Mouse (Mus musculus): ENCODE results near the gene Dnajc5g. TPM values are rescaled to one million over a fixed set of nuclear protein-coding genes. Genes with fewer than 3 reads are reported as not detected.
A peak's percentile ranks its signal among the peaks of the same experiment; 100 is the strongest.

Dnajc5g gene
- polyA plus RNA-seq, 1 experiment from 2014 or later: not detected

GRCm38 (mm10) chr5:31082355-31082754 lies 23.7 kb upstream of the Dnajc5g start:
- WGBS: 14% methylated on average over 5 of the region's 5 CpGs
- Histone ChIP-seq H3K9ac (ENCODE audit: low read length) (no peak overlapping the region), H3K4me2 (ENCODE audit: low read depth, low read length) (no peak overlapping the region)

GRCm38 (mm10) chr5:31082935-31083625 lies 23.0 kb upstream of the Dnajc5g start:
- Histone ChIP-seq H3K4me1 (replicated peaks; ENCODE audit: control insufficient read depth, insufficient read depth, low read length) (no peaks in the 10 kb centered on the region; the same call in 1 of the 2 replicates), H3K4me3 (ENCODE audit: low read length) (no peak overlapping the region), H3K9ac (ENCODE audit: low read length) (no peak overlapping the region), H3K27me3 (ENCODE audit: control insufficient read depth, insufficient read depth, low read depth, low read length) (no peaks in the 10 kb centered on the region), H3K9me3 (ENCODE audit: control insufficient read depth, low read length) (no peaks in the 10 kb centered on the region), H3K36me3 (ENCODE audit: control insufficient read depth, insufficient read depth, low read length) (no peaks in the 10 kb centered on the region), H3K27ac (ENCODE audit: low read length) (no peak overlapping the region), H3K4me2 (ENCODE audit: low read depth, low read length) (no peak overlapping the region)
- no peak for ATAC-seq (ENCODE audit: low read depth)
- WGBS: 20% methylated on average over 12 of the region's 12 CpGs

More at GRCm38 (mm10) chr5:31082355-31082754, 23.7 kb upstream of the Dnajc5g start:
- Histone ChIP-seq H3K27me3 (ENCODE audit: control insufficient read depth, insufficient read depth, low read depth, low read length) (no peaks in the 10 kb centered on the region), H3K4me3 (ENCODE audit: low read length) (no peak overlapping the region), H3K4me1 (replicated peaks; ENCODE audit: control insufficient read depth, insufficient read depth, low read length) (no peaks in the 10 kb centered on the region; the same call in 1 of the 2 replicates), H3K36me3 (ENCODE audit: control insufficient read depth, insufficient read depth, low read length) (peaks cover under 1% of the 10 kb centered on the region), H3K9me3 (ENCODE audit: control insufficient read depth, low read length) (no peaks in the 10 kb centered on the region), H3K27ac (ENCODE audit: low read length) (no peak overlapping the region)
- ATAC-seq (ENCODE audit: low read depth): no peak

- H3K9me3 ChIP-seq (ENCODE audit: control insufficient read depth, low read length): no peaks in the 10 kb centered on the region
- ATAC-seq (ENCODE audit: low read depth): no peak
- H3K27ac ChIP-seq (ENCODE audit: low read length): no peak overlapping the region
- H3K9ac ChIP-seq (ENCODE audit: low read length): no peak overlapping the region
- no peak overlapping the region for H3K4me2 ChIP-seq (ENCODE audit: low read depth, low read length)
- 16% methylated on average over 8 of the region's 8 CpGs for WGBS
- H3K4me1 ChIP-seq (replicated peaks; ENCODE audit: control insufficient read depth, insufficient read depth, low read length): no peaks in the 10 kb centered on the region; the same call in 1 of the 2 replicates
- H3K4me3 ChIP-seq (ENCODE audit: low read length): no peak overlapping the region
- peaks cover 3% of the 10 kb centered on the region for H3K27me3 ChIP-seq (ENCODE audit: control insufficient read depth, insufficient read depth, low read depth, low read length)
- H3K36me3 ChIP-seq (ENCODE audit: control insufficient read depth, insufficient read depth, low read length): no peaks in the 10 kb centered on the region
Observed at GRCm38 (mm10) chr5:31083949-31084348, 22.1 kb upstream of the Dnajc5g start.

- no peak overlapping the region for H3K9ac ChIP-seq (ENCODE audit: low read length)
- H3K4me1 ChIP-seq (replicated peaks; ENCODE audit: control insufficient read depth, insufficient read depth, low read length): no peaks in the 10 kb centered on the region; the same call in 1 of the 2 replicates
- H3K4me3 ChIP-seq (ENCODE audit: low read length): no peak overlapping the region
- H3K4me2 ChIP-seq (ENCODE audit: low read depth, low read length): no peak overlapping the region
- H3K27ac ChIP-seq (ENCODE audit: low read length): no peak overlapping the region
- no peaks in the 10 kb centered on the region for H3K9me3 ChIP-seq (ENCODE audit: control insufficient read depth, low read length)
- H3K27me3 ChIP-seq (ENCODE audit: control insufficient read depth, insufficient read depth, low read depth, low read length): peaks cover 28% of the 10 kb centered on the region
- ATAC-seq (ENCODE audit: low read depth): no peak
- 24% methylated on average over 7 of the region's 7 CpGs for WGBS
- H3K36me3 ChIP-seq (ENCODE audit: control insufficient read depth, insufficient read depth, low read length): no peaks in the 10 kb centered on the region
Observed at GRCm38 (mm10) chr5:31086606-31087005, 19.5 kb upstream of the Dnajc5g start.

- no peak overlapping the region for H3K4me3 ChIP-seq (ENCODE audit: low read length)
Observed at GRCm38 (mm10) chr5:31087131-31087530, 19.0 kb upstream of the Dnajc5g start.

GRCm38 (mm10) chr5:31092231-31092975 lies 13.7 kb upstream of the Dnajc5g start:
- H3K4me3 ChIP-seq (ENCODE audit: low read length): peak overlapping the region; percentile 49
- no peak overlapping the region for H3K27ac ChIP-seq (ENCODE audit: low read length)
- WGBS: 1% methylated on average over 50 of the region's 53 CpGs
- H3K27me3 ChIP-seq (ENCODE audit: control insufficient read depth, insufficient read depth, low read depth, low read length): peaks cover 82% of the 10 kb centered on the region
- peak overlapping the region; percentile 62 for H3K4me2 ChIP-seq (ENCODE audit: low read depth, low read length)
- peaks cover 21% of the 10 kb centered on the region for H3K4me1 ChIP-seq (replicated peaks; ENCODE audit: control insufficient read depth, insufficient read depth, low read length)
- no peaks in the 10 kb centered on the region for H3K36me3 ChIP-seq (ENCODE audit: control insufficient read depth, insufficient read depth, low read length)
- peak overlapping the region; percentile 49 for H3K9ac ChIP-seq (ENCODE audit: low read length)
- ATAC-seq (ENCODE audit: low read depth): no peak
- H3K9me3 ChIP-seq (ENCODE audit: control insufficient read depth, low read length): no peaks in the 10 kb centered on the region

More at GRCm38 (mm10) chr5:31087131-31087530, 19.0 kb upstream of the Dnajc5g start:
- H3K4me2 ChIP-seq (ENCODE audit: low read depth, low read length): no peak overlapping the region
- H3K27ac ChIP-seq (ENCODE audit: low read length): no peak overlapping the region
- no peaks in the 10 kb centered on the region for H3K36me3 ChIP-seq (ENCODE audit: control insufficient read depth, insufficient read depth, low read length)
- ATAC-seq (ENCODE audit: low read depth): no peak
- 54% methylated on average over 2 of the region's 2 CpGs for WGBS
- no peak overlapping the region for H3K9ac ChIP-seq (ENCODE audit: low read length)
- no peaks in the 10 kb centered on the region for H3K9me3 ChIP-seq (ENCODE audit: control insufficient read depth, low read length)
- H3K4me1 ChIP-seq (replicated peaks; ENCODE audit: control insufficient read depth, insufficient read depth, low read length): no peaks in the 10 kb centered on the region; the same call in 1 of the 2 replicates
- peaks cover 33% of the 10 kb centered on the region for H3K27me3 ChIP-seq (ENCODE audit: control insufficient read depth, insufficient read depth, low read depth, low read length)

GRCm38 (mm10) chr5:31093151-31094041 lies 12.7 kb upstream of the Dnajc5g start:
- no peaks in the 10 kb centered on the region for H3K36me3 ChIP-seq (ENCODE audit: control insufficient read depth, insufficient read depth, low read length)
- no peaks in the 10 kb centered on the region for H3K9me3 ChIP-seq (ENCODE audit: control insufficient read depth, low read length)
- H3K27me3 ChIP-seq (ENCODE audit: control insufficient read depth, insufficient read depth, low read depth, low read length): peaks cover 83% of the 10 kb centered on the region
- H3K4me1 ChIP-seq (replicated peaks; ENCODE audit: control insufficient read depth, insufficient read depth, low read length): peaks cover 21% of the 10 kb centered on the region
- under 1% methylated on average over 42 of the region's 54 CpGs for WGBS
- peak overlapping the region; percentile 62 for H3K4me2 ChIP-seq (ENCODE audit: low read depth, low read length)
- peak overlapping the region; percentile 49 for H3K9ac ChIP-seq (ENCODE audit: low read length)
- peak overlapping the region; percentile 49 for H3K4me3 ChIP-seq (ENCODE audit: low read length)
- ATAC-seq (ENCODE audit: low read depth): peak; percentile 53; the same call in 1 of the 2 replicates
- no peak overlapping the region for H3K27ac ChIP-seq (ENCODE audit: low read length)

- Histone ChIP-seq H3K4me2 (ENCODE audit: low read depth, low read length) (peak overlapping the region; percentile 45), H3K9me3 (ENCODE audit: control insufficient read depth, low read length) (no peaks in the 10 kb centered on the region), H3K4me3 (ENCODE audit: low read length) (peak overlapping the region; percentile 29), H3K9ac (ENCODE audit: low read length) (no peak overlapping the region), H3K27ac (ENCODE audit: low read length) (no peak overlapping the region), H3K36me3 (ENCODE audit: control insufficient read depth, insufficient read depth, low read length) (no peaks in the 10 kb centered on the region), H3K4me1 (replicated peaks; ENCODE audit: control insufficient read depth, insufficient read depth, low read length) (peaks cover 21% of the 10 kb centered on the region), H3K27me3 (ENCODE audit: control insufficient read depth, insufficient read depth, low read depth, low read length) (peaks cover 78% of the 10 kb centered on the region)
- ATAC-seq (ENCODE audit: low read depth): no peak
- WGBS: 3% methylated on average over 29 of the region's 29 CpGs
Observed at GRCm38 (mm10) chr5:31094100-31094798, 11.8 kb upstream of the Dnajc5g start.
